Mouse (Mus musculus): ENCODE data around the gene Setd1a. TPM values are rescaled to one million over a fixed set of nuclear protein-coding genes. Genes with fewer than 3 reads are reported as not detected.

The Setd1a gene
- polyA plus RNA-seq, 1 experiment from 2014 or later: 10.5 TPM

GRCm38 (mm10) chr7:127763642-127764041, 12.8 kb upstream of the Setd1a start:
- Histone ChIP-seq H3K9me3 (ENCODE audit: low read length) (no peaks in the 10 kb centered on the region), H3K36me3 (ENCODE audit: insufficient read depth, low read length) (no peaks in the 10 kb centered on the region)

DNA sequence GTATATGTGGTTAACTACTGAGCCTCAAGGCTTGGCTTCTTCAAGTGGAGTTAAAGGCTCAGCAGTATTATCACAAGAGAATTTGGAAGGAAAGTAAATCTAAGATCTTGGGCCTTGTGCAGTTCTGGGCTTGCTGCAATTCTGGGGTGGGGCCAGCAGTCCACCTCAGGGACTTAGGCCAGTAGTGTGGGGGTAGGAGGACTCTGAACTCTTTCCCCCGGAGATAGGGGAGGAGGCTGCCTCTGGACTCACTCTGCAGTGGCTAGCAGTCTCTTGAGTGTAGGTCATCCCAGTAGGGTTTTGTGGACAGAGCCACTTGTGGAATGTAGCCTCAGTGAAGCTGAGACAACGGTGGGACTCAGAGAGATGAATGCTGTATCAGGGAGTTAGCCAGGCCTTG, 10.7 kb upstream of the Setd1a start:
- no peak for TF ChIP-seq EP300 (IDR thresholded peaks at IDR 0.05)
- TF ChIP-seq CTCF (IDR thresholded peaks at IDR 0.05): no peak
- no peaks in the 10 kb centered on the region for H3K36me3 ChIP-seq (ENCODE audit: insufficient read depth, low read length)
- no peak overlapping the region for H3K4me3 ChIP-seq (ENCODE audit: low read depth, low read length)
- DNase-seq (ENCODE audit: low spot score) (no peak), ATAC-seq (no peak)
- H3K9ac ChIP-seq (replicated peaks; ENCODE audit: low read depth): no peak overlapping the region
- H3K4me2 ChIP-seq (replicated peaks; ENCODE audit: low read depth, low read length): no peak overlapping the region
- H3K4me1 ChIP-seq (ENCODE audit: insufficient read depth, low read depth, low read length): peaks cover 3% of the 10 kb centered on the region
- H3K9me3 ChIP-seq (ENCODE audit: low read length): no peaks in the 10 kb centered on the region
- H3K27me3 ChIP-seq (replicated peaks; ENCODE audit: insufficient read depth, low read length): no peaks in the 10 kb centered on the region
- WGBS: 77% methylated on average over 2 of the region's 2 CpGs
- no peak overlapping the region for H3K27ac ChIP-seq (ENCODE audit: low read length)

More at GRCm38 (mm10) chr7:127763642-127764041, 12.8 kb upstream of the Setd1a start:
- H3K27ac ChIP-seq (ENCODE audit: low read length): no peak overlapping the region
- ATAC-seq (no peak), DNase-seq (ENCODE audit: low spot score) (no peak)
- no peak overlapping the region for H3K9ac ChIP-seq (replicated peaks; ENCODE audit: low read depth)
- H3K4me1 ChIP-seq (ENCODE audit: insufficient read depth, low read depth, low read length): no peaks in the 10 kb centered on the region
- no peak overlapping the region for H3K4me2 ChIP-seq (replicated peaks; ENCODE audit: low read depth, low read length)
- WGBS: 89% methylated on average over 4 of the region's 4 CpGs
- no peaks in the 10 kb centered on the region for H3K27me3 ChIP-seq (replicated peaks; ENCODE audit: insufficient read depth, low read length)
- TF ChIP-seq EP300 (IDR thresholded peaks at IDR 0.05) (no peak), CTCF (IDR thresholded peaks at IDR 0.05) (no peak)
- H3K4me3 ChIP-seq (ENCODE audit: low read depth, low read length): no peak overlapping the region

- Histone ChIP-seq H3K9ac (replicated peaks; ENCODE audit: low read depth) (no peak overlapping the region), H3K4me3 (ENCODE audit: low read depth, low read length) (no peak overlapping the region), H3K9me3 (ENCODE audit: low read length) (no peaks in the 10 kb centered on the region), H3K4me1 (ENCODE audit: insufficient read depth, low read depth, low read length) (peaks cover 10% of the 10 kb centered on the region), H3K27me3 (replicated peaks; ENCODE audit: insufficient read depth, low read length) (no peaks in the 10 kb centered on the region), H3K4me2 (replicated peaks; ENCODE audit: low read depth, low read length) (no peak overlapping the region), H3K27ac (ENCODE audit: low read length) (no peak overlapping the region), H3K36me3 (ENCODE audit: insufficient read depth, low read length) (no peaks in the 10 kb centered on the region)
- TF ChIP-seq EP300 (IDR thresholded peaks at IDR 0.05): no peak
- TF ChIP-seq CTCF (IDR thresholded peaks at IDR 0.05): no peak
- 74% methylated on average over 17 of the region's 17 CpGs for WGBS
- DNase-seq (ENCODE audit: low spot score) (no peak), ATAC-seq (no peak)
Measured at GRCm38 (mm10) chr7:127766851-127767609, 9.4 kb upstream of the Setd1a start.

- DNase-seq (ENCODE audit: low spot score) (peak; percentile 14), ATAC-seq (no peak)
- Histone ChIP-seq H3K27me3 (replicated peaks; ENCODE audit: insufficient read depth, low read length) (no peaks in the 10 kb centered on the region), H3K36me3 (ENCODE audit: insufficient read depth, low read length) (no peaks in the 10 kb centered on the region), H3K4me1 (ENCODE audit: insufficient read depth, low read depth, low read length) (peaks cover 10% of the 10 kb centered on the region), H3K9ac (replicated peaks; ENCODE audit: low read depth) (no peak overlapping the region), H3K4me2 (replicated peaks; ENCODE audit: low read depth, low read length) (no peak overlapping the region), H3K4me3 (ENCODE audit: low read depth, low read length) (no peak overlapping the region), H3K9me3 (ENCODE audit: low read length) (no peaks in the 10 kb centered on the region), H3K27ac (ENCODE audit: low read length) (no peak overlapping the region)
- WGBS: 91% methylated on average over 19 of the region's 19 CpGs
- no peak for TF ChIP-seq CTCF (IDR thresholded peaks at IDR 0.05)
- no peak for TF ChIP-seq EP300 (IDR thresholded peaks at IDR 0.05)
Measured at GRCm38 (mm10) chr7:127767671-127768345, 8.7 kb upstream of the Setd1a start.

GRCm38 (mm10) chr7:127768346-127768996, 8.0 kb upstream of the Setd1a start:
- WGBS: 44% methylated on average over 13 of the region's 13 CpGs
- Histone ChIP-seq H3K36me3 (ENCODE audit: insufficient read depth, low read length) (no peaks in the 10 kb centered on the region), H3K4me2 (replicated peaks; ENCODE audit: low read depth, low read length) (no peak overlapping the region), H3K27ac (ENCODE audit: low read length) (no peak overlapping the region), H3K9me3 (ENCODE audit: low read length) (no peaks in the 10 kb centered on the region), H3K4me1 (ENCODE audit: insufficient read depth, low read depth, low read length) (peaks cover 10% of the 10 kb centered on the region), H3K27me3 (replicated peaks; ENCODE audit: insufficient read depth, low read length) (no peaks in the 10 kb centered on the region), H3K9ac (replicated peaks; ENCODE audit: low read depth) (no peak overlapping the region), H3K4me3 (ENCODE audit: low read depth, low read length) (no peak overlapping the region)
- no peak for ATAC-seq
- no peak for DNase-seq (ENCODE audit: low spot score)
- TF ChIP-seq EP300 (IDR thresholded peaks at IDR 0.05): no peak
- TF ChIP-seq CTCF (IDR thresholded peaks at IDR 0.05): peak; percentile 46

- peaks cover 10% of the 10 kb centered on the region for H3K4me1 ChIP-seq (ENCODE audit: insufficient read depth, low read depth, low read length)
- peak overlapping the region; percentile 87 for H3K9ac ChIP-seq (replicated peaks; ENCODE audit: low read depth)
- ATAC-seq (peak; percentile 92), DNase-seq (ENCODE audit: low spot score) (peak; percentile 100)
- H3K4me2 ChIP-seq (replicated peaks; ENCODE audit: low read depth, low read length): peak overlapping the region; percentile 95
- no peaks in the 10 kb centered on the region for H3K36me3 ChIP-seq (ENCODE audit: insufficient read depth, low read length)
- no peaks in the 10 kb centered on the region for H3K9me3 ChIP-seq (ENCODE audit: low read length)
- WGBS: under 1% methylated on average over 16 of the region's 16 CpGs
- peak overlapping the region; percentile 81 for H3K4me3 ChIP-seq (ENCODE audit: low read depth, low read length)
- TF ChIP-seq CTCF (IDR thresholded peaks at IDR 0.05) (no peak), EP300 (IDR thresholded peaks at IDR 0.05) (peak; percentile 17; the same call in 1 of the 2 replicates)
- no peaks in the 10 kb centered on the region for H3K27me3 ChIP-seq (replicated peaks; ENCODE audit: insufficient read depth, low read length)
- H3K27ac ChIP-seq (ENCODE audit: low read length): peak overlapping the region; percentile 93
Measured at GRCm38 (mm10) chr7:127768997-127769593, 7.4 kb upstream of the Setd1a start.

Measured in lung, postnatal 0 days (tissue).